Mouse (Mus musculus) MEL (cell line): ENCODE data around the gene Upb1.

Source experiments
- CTCF ChIP-seq, 3 experiments: IDR thresholded peaks in 2 of 3; conservative IDR thresholded peaks in 1 of 3; 2 replicates each; pipeline ENCODE4 v1.5.1; 2011 to 2012; ENCODE audit warnings: low read length in 3 of 3, low read depth in 2 of 3, mild to moderate bottlenecking in 2 of 3, improper control_type of control experiment in 1 of 3, inconsistent platforms in 1 of 3, mixed read lengths in 1 of 3, moderate library complexity in 1 of 3; ENCODE audit not compliant: control insufficient read depth in 1 of 3, insufficient read depth in 1 of 3, poor library complexity in 1 of 3, severe bottlenecking in 1 of 3
- EP300 ChIP-seq, 2 experiments: IDR thresholded peaks; 2 replicates each; pipeline ENCODE4 v1.6.1; 2011; ENCODE audit warnings: improper control_type of control experiment in 2 of 2, low read length in 2 of 2, low read depth in 1 of 2, mild to moderate bottlenecking in 1 of 2
- NRF1 ChIP-seq: IDR thresholded peaks from 2 replicates; pipeline ENCODE4 v1.6.1; 2014; ENCODE audit warnings: low read depth, mild to moderate bottlenecking, inconsistent platforms, low read length, improper control_type of control experiment, moderate library complexity; ENCODE audit not compliant: poor library complexity, insufficient read depth, severe bottlenecking
- POLR2A ChIP-seq, 2 experiments: IDR thresholded peaks; 2 replicates each; pipeline ENCODE4 v1.6.1; 2011 to 2012; ENCODE audit warnings: low read length in 2 of 2, mild to moderate bottlenecking in 2 of 2, control low read depth in 1 of 2, improper control_type of control experiment in 1 of 2, low read depth in 1 of 2, moderate library complexity in 1 of 2; ENCODE audit not compliant: control insufficient read depth in 1 of 2, insufficient read depth in 1 of 2, poor library complexity in 1 of 2
- POLR2AphosphoS2 ChIP-seq: IDR thresholded peaks from 2 replicates; pipeline ENCODE4 v1.6.1; 2011; ENCODE audit warnings: low read length, improper control_type of control experiment
- POLR2AphosphoS5 ChIP-seq: IDR thresholded peaks from 2 replicates; pipeline ENCODE4 v1.6.1; 2012; ENCODE audit warnings: low read depth, borderline replicate concordance, mild to moderate bottlenecking, inconsistent platforms, low read length, moderate library complexity, mixed read lengths
- TBP ChIP-seq: IDR thresholded peaks from 2 replicates; pipeline ENCODE4 v1.8.0; 2011; ENCODE audit warnings: low read depth, low read length, improper control_type of control experiment

DNA sequence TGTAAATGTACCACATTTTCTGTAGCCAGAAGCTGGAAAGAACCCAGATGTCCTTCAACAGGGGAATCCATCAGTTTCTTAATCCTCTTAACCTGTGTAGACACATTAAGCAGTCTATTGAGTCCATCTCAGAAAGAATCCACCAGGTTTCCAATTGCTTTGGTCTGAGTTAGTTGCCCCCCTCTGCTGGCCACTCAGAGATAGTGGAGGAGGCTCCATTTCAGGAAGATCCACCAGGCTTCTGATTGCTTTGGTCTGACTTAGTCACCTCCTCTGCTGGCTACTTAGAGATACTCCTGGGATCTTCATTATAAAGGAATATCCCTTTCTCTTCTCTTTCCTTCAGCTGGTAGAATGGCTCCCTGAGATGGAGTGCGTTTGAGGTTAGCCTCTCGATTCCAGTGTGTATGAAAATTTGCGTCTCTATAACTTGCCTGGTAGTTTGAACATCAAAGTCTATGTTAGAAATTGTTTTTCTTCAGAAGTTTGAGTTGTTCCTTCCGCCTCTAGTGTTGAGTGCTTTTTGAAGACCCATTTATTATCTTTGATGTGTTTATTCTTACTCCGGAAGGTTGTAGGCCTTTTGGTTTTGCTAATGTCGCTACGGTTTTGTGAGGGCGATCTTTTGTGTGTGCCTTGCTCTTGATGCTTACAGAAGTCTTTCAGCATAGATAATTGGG is 16.6 kb downstream of the Upb1 start:
- TF ChIP-seq EP300 (IDR thresholded peaks at IDR 0.05; ENCODE audit: low read depth in 1 of 2, low read length in 2 of 2) (no peak), CTCF (IDR thresholded peaks at IDR 0.05 in 2 of 3, conservative IDR thresholded peaks at IDR 0.05 in 1 of 3; ENCODE audit: control insufficient read depth in 1 of 3, insufficient read depth in 1 of 3, low read depth in 2 of 3, low read length in 3 of 3, poor library complexity in 1 of 3, severe bottlenecking in 1 of 3) (peak in 2 of 3 experiments; percentile 5 to 32; a peak in 2 of 6 replicates), TBP (no peak), POLR2AphosphoS5 (no peak), NRF1 (no peak), POLR2A (IDR thresholded peaks at IDR 0.05; ENCODE audit: control insufficient read depth in 1 of 2, insufficient read depth in 1 of 2, low read depth in 1 of 2, low read length in 2 of 2, poor library complexity in 1 of 2) (no peak), POLR2AphosphoS2 (no peak)
